Mouse (Mus musculus): Measurements from ENCODE around the gene Gm9758. TPM values are rescaled to one million over a fixed set of nuclear protein-coding genes. Genes with fewer than 3 reads are reported as not detected.
"Not testable (repeated sequence)": the region's sequence is repeated elsewhere in the genome, so short reads cannot be mapped to it uniquely, and the experiment has no call there.

Gm9758 gene
- polyA plus RNA-seq, 2 experiments = not detected

GRCm38 (mm10) chr5:14945524-14945923 lies 30.8 kb upstream of the Gm9758 start:
- not testable (repeated sequence) for H3K27ac ChIP-seq; H3K27me3 ChIP-seq (ENCODE audit: control insufficient read depth, insufficient read depth, low read length); H3K4me2 ChIP-seq (ENCODE audit: low read depth); DNase-seq (ENCODE audit: low read depth in 3 of 3, low spot score in 3 of 3); H3K4me1 ChIP-seq (replicated peaks; ENCODE audit: control insufficient read depth in 2 of 2, insufficient read depth in 2 of 2, low read length in 1 of 2); H3K9me3 ChIP-seq (ENCODE audit: control insufficient read depth, low read length); ATAC-seq (ENCODE audit: insufficient read depth); H3K9ac ChIP-seq (replicated peaks); H3K36me3 ChIP-seq (replicated peaks; ENCODE audit: control insufficient read depth, insufficient read depth, low read depth); H3K4me3 ChIP-seq (ENCODE audit: insufficient read depth in 1 of 2, low read depth in 2 of 2, low read length in 2 of 2)
- WGBS (ENCODE audit: insufficient replicate concordance) = 38% methylated on average over 4 of the region's 4 CpGs

GRCm38 (mm10) chr5:14941043-14941442 lies 26.3 kb upstream of the Gm9758 start:
- H3K4me3 ChIP-seq (ENCODE audit: insufficient read depth in 1 of 2, low read depth in 2 of 2, low read length in 2 of 2); ATAC-seq (ENCODE audit: insufficient read depth); DNase-seq (ENCODE audit: low read depth in 3 of 3, low spot score in 3 of 3); H3K9me3 ChIP-seq (ENCODE audit: control insufficient read depth, low read length); H3K36me3 ChIP-seq (replicated peaks; ENCODE audit: control insufficient read depth, insufficient read depth, low read depth); H3K4me1 ChIP-seq (replicated peaks; ENCODE audit: control insufficient read depth in 2 of 2, insufficient read depth in 2 of 2, low read length in 1 of 2); H3K9ac ChIP-seq (replicated peaks); H3K4me2 ChIP-seq (ENCODE audit: low read depth); H3K27me3 ChIP-seq (ENCODE audit: control insufficient read depth, insufficient read depth, low read length); H3K27ac ChIP-seq: not testable (repeated sequence)
- WGBS (ENCODE audit: insufficient replicate concordance) = 52% methylated on average over 1 of the region's 1 CpGs

GRCm38 (mm10) chr5:14938329-14938728 lies 23.6 kb upstream of the Gm9758 start, which contains the start of gene Speer4e:
Gene Speer4e, minus strand, starts transcription at chr5:14938429.
- not testable (repeated sequence) for H3K9me3 ChIP-seq (ENCODE audit: control insufficient read depth, low read length); H3K27ac ChIP-seq; H3K9ac ChIP-seq (replicated peaks); H3K27me3 ChIP-seq (ENCODE audit: control insufficient read depth, insufficient read depth, low read length); H3K4me1 ChIP-seq (replicated peaks; ENCODE audit: control insufficient read depth in 2 of 2, insufficient read depth in 2 of 2, low read length in 1 of 2); H3K4me3 ChIP-seq (ENCODE audit: insufficient read depth in 1 of 2, low read depth in 2 of 2, low read length in 2 of 2); DNase-seq (ENCODE audit: low read depth in 3 of 3, low spot score in 3 of 3); H3K36me3 ChIP-seq (replicated peaks; ENCODE audit: control insufficient read depth, insufficient read depth, low read depth); ATAC-seq (ENCODE audit: insufficient read depth); H3K4me2 ChIP-seq (ENCODE audit: low read depth)
- 33% methylated on average over 1 of the region's 1 CpGs for WGBS (ENCODE audit: insufficient replicate concordance)

- H3K4me1 ChIP-seq (replicated peaks; ENCODE audit: control insufficient read depth in 2 of 2, insufficient read depth in 2 of 2, low read length in 1 of 2); ATAC-seq (ENCODE audit: insufficient read depth); H3K9ac ChIP-seq (replicated peaks); H3K36me3 ChIP-seq (replicated peaks; ENCODE audit: control insufficient read depth, insufficient read depth, low read depth); H3K27me3 ChIP-seq (ENCODE audit: control insufficient read depth, insufficient read depth, low read length); H3K9me3 ChIP-seq (ENCODE audit: control insufficient read depth, low read length); H3K4me2 ChIP-seq (ENCODE audit: low read depth); H3K4me3 ChIP-seq (ENCODE audit: insufficient read depth in 1 of 2, low read depth in 2 of 2, low read length in 2 of 2); DNase-seq (ENCODE audit: low read depth in 3 of 3, low spot score in 3 of 3); H3K27ac ChIP-seq: not testable (repeated sequence)
- WGBS (ENCODE audit: insufficient replicate concordance) = 50% methylated on average over 5 of the region's 6 CpGs
Observed at GRCm38 (mm10) chr5:14933721-14934120, 19.0 kb upstream of the Gm9758 start.

GRCm38 (mm10) chr5:14927047-14927446 lies 12.3 kb upstream of the Gm9758 start:
- not testable (repeated sequence) for H3K9ac ChIP-seq (replicated peaks); H3K4me3 ChIP-seq (ENCODE audit: insufficient read depth in 1 of 2, low read depth in 2 of 2, low read length in 2 of 2); H3K27ac ChIP-seq; DNase-seq (ENCODE audit: low read depth in 3 of 3, low spot score in 3 of 3); H3K4me2 ChIP-seq (ENCODE audit: low read depth); H3K36me3 ChIP-seq (replicated peaks; ENCODE audit: control insufficient read depth, insufficient read depth, low read depth); H3K27me3 ChIP-seq (ENCODE audit: control insufficient read depth, insufficient read depth, low read length); H3K4me1 ChIP-seq (replicated peaks; ENCODE audit: control insufficient read depth in 2 of 2, insufficient read depth in 2 of 2, low read length in 1 of 2); H3K9me3 ChIP-seq (ENCODE audit: control insufficient read depth, low read length); ATAC-seq (ENCODE audit: insufficient read depth)
- WGBS (ENCODE audit: insufficient replicate concordance) = 19% methylated on average over 4 of the region's 4 CpGs

GRCm38 (mm10) chr5:14914361-14914760 lies 338 bp downstream of the Gm9758 start:
- WGBS (ENCODE audit: insufficient replicate concordance) = 51% methylated on average over 2 of the region's 3 CpGs

GRCm38 (mm10) chr5:14903539-14903938 lies 11.2 kb downstream of the Gm9758 start:
- DNase-seq (ENCODE audit: low read depth in 3 of 3, low spot score in 3 of 3); H3K27me3 ChIP-seq (ENCODE audit: control insufficient read depth, insufficient read depth, low read length); H3K4me2 ChIP-seq (ENCODE audit: low read depth); H3K4me3 ChIP-seq (ENCODE audit: insufficient read depth in 1 of 2, low read depth in 2 of 2, low read length in 2 of 2); H3K4me1 ChIP-seq (replicated peaks; ENCODE audit: control insufficient read depth in 2 of 2, insufficient read depth in 2 of 2, low read length in 1 of 2); H3K9ac ChIP-seq (replicated peaks); H3K36me3 ChIP-seq (replicated peaks; ENCODE audit: control insufficient read depth, insufficient read depth, low read depth); H3K27ac ChIP-seq; ATAC-seq (ENCODE audit: insufficient read depth); H3K9me3 ChIP-seq (ENCODE audit: control insufficient read depth, low read length): not testable (repeated sequence)
- WGBS (ENCODE audit: insufficient replicate concordance) = 15% methylated on average over 3 of the region's 3 CpGs

More at GRCm38 (mm10) chr5:14914361-14914760, 338 bp downstream of the Gm9758 start:
- H3K36me3 ChIP-seq (replicated peaks; ENCODE audit: control insufficient read depth, insufficient read depth, low read depth); H3K27me3 ChIP-seq (ENCODE audit: control insufficient read depth, insufficient read depth, low read length); H3K9me3 ChIP-seq (ENCODE audit: control insufficient read depth, low read length); H3K4me3 ChIP-seq (ENCODE audit: insufficient read depth in 1 of 2, low read depth in 2 of 2, low read length in 2 of 2); H3K9ac ChIP-seq (replicated peaks); H3K27ac ChIP-seq; H3K4me1 ChIP-seq (replicated peaks; ENCODE audit: control insufficient read depth in 2 of 2, insufficient read depth in 2 of 2, low read length in 1 of 2); ATAC-seq (ENCODE audit: insufficient read depth); H3K4me2 ChIP-seq (ENCODE audit: low read depth); DNase-seq (ENCODE audit: low read depth in 3 of 3, low spot score in 3 of 3): not testable (repeated sequence)

All from liver, embryonic 14.5 days (tissue).